Mouse (Mus musculus): Measurements from ENCODE around the gene Pcsk5. TPM values are rescaled to one million over a fixed set of nuclear protein-coding genes. Genes with fewer than 3 reads are reported as not detected.

Pcsk5 gene
- total and polyA plus RNA-seq, 3 experiments = 0.27 TPM; not detected in 2

DNA sequence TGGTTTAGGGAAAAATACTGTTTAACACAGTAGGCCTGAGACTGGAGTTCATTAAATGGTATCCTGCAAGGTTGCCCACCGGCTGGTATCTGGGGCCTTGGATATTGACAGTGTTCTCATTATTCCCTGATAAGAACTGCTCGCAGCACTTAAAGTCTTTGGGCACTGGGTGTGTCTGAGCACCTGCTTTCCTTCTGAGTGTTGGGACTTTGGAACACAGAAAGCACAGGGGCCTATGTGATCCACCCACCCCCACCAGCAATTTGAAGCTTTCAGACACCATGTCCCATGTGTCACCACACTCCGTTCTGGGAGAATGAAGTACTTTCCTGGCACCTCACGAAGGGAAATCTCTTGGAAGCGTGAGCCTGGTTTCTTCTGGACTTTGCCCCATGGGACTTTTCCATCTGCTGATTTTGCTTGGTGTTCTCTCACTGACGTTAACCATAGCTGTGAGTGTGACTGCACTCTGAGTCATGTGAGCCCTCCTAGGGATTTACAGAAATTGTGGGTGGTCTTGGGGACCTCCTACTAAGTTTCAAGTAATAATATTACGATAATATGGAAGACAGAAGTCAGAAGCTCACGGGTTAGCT lies 92.9 kb downstream of the Pcsk5 start:
- no peaks in the 10 kb centered on the region for H3K27me3 ChIP-seq (ENCODE audit: insufficient read depth, low read length)
- DNase-seq (ENCODE audit: low spot score) (no peak), ATAC-seq (ENCODE audit: extremely low read depth, insufficient number of reproducible peaks, low FRiP score, poor library complexity, severe bottlenecking) (no peak)
- no peak overlapping the region for H3K4me3 ChIP-seq (ENCODE audit: low read depth, low read length)
- H3K9me3 ChIP-seq (replicated peaks) = no peaks in the 10 kb centered on the region
- TF ChIP-seq POLR2AphosphoS5 (IDR thresholded peaks at IDR 0.05; ENCODE audit: insufficient replicate concordance, low read depth, low read length) (no peak), GATA2 (IDR thresholded peaks at IDR 0.05; ENCODE audit: borderline replicate concordance, low read depth, low read length) (no peak), CTCF (IDR thresholded peaks at IDR 0.05; ENCODE audit: low read depth, low read length) (no peak), TAL1 (conservative IDR thresholded peaks at IDR 0.05; ENCODE audit: low read depth, low read length) (no peak), GATA1 (IDR thresholded peaks at IDR 0.05; ENCODE audit: borderline replicate concordance, low read length) (no peak)
- H3K36me3 ChIP-seq (replicated peaks) = no peaks in the 10 kb centered on the region
- no peaks in the 10 kb centered on the region for H3K4me1 ChIP-seq (ENCODE audit: insufficient read depth, low read depth, low read length)

DNA sequence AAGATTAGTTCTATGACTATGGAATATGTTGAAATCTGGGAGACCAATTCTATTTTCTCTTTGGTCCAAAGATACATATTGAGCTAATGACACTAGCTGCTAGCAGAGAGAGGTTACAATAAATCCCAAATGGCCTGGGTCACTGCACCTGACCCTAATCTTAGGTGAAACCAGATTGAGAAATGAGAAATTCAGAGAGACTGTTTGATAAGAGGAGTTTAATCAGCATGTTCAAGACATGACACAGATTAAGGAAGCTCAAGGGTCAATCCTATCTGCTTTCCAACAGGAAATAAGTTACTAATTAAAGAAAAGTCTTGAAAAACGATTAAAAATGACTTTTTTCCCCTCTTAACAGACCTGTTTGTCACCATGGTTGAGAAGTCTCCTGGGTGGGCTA lies 96.0 kb downstream of the Pcsk5 start:
- H3K27me3 ChIP-seq (ENCODE audit: insufficient read depth, low read length) = no peaks in the 10 kb centered on the region
- no peak for ATAC-seq (ENCODE audit: extremely low read depth, insufficient number of reproducible peaks, low FRiP score, poor library complexity, severe bottlenecking)

DNA sequence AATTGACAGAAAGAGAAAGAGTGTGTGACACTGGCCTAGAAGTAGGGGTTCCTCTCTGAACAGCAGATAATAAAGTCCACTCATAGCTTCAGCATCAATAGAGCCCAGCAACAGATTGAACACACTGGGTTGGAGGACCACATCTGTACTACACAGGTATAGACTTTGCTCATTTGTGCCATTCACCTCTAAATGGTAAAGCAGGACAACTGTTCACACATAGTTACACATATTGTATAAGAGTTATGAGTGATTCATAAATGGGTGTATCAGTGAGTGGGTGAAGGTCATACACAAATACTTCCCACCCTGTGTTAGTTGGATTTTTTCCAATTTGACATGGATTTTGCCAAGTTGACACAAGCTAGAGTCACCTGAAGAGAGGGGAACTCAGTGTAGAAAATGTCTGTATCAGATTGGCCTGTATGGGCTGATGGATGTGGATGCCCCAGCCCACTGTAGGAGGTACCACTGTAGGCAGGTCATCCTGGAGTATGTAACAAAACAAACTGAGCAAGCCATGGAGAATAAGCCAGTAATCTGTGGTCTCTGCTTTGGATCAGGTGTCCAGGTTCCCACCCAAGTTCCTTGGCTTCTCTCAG lies 104.7 kb downstream of the Pcsk5 start:
- ATAC-seq (ENCODE audit: extremely low read depth, insufficient number of reproducible peaks, low FRiP score, poor library complexity, severe bottlenecking) = no peak
- no peak overlapping the region for H3K4me3 ChIP-seq (ENCODE audit: low read depth, low read length)
- no peaks in the 10 kb centered on the region for H3K27me3 ChIP-seq (ENCODE audit: insufficient read depth, low read length)
- no peaks in the 10 kb centered on the region for H3K4me1 ChIP-seq (ENCODE audit: insufficient read depth, low read depth, low read length)
- no peak for TF ChIP-seq CTCF (IDR thresholded peaks at IDR 0.05; ENCODE audit: low read depth, low read length)
- no peak for TF ChIP-seq GATA2 (IDR thresholded peaks at IDR 0.05; ENCODE audit: borderline replicate concordance, low read depth, low read length)
- TF ChIP-seq TAL1 (conservative IDR thresholded peaks at IDR 0.05; ENCODE audit: low read depth, low read length) = no peak
- TF ChIP-seq POLR2AphosphoS5 (IDR thresholded peaks at IDR 0.05; ENCODE audit: insufficient replicate concordance, low read depth, low read length) = no peak
- TF ChIP-seq GATA1 (IDR thresholded peaks at IDR 0.05; ENCODE audit: borderline replicate concordance, low read length) = no peak
- no peaks in the 10 kb centered on the region for H3K9me3 ChIP-seq (replicated peaks)
- no peak for DNase-seq (ENCODE audit: low spot score)
- H3K36me3 ChIP-seq (replicated peaks) = no peaks in the 10 kb centered on the region

More for the DNA sequence above, 96.0 kb downstream of the Pcsk5 start:
- no peaks in the 10 kb centered on the region for H3K9me3 ChIP-seq (replicated peaks)
- TF ChIP-seq POLR2AphosphoS5 (IDR thresholded peaks at IDR 0.05; ENCODE audit: insufficient replicate concordance, low read depth, low read length) (no peak), TAL1 (conservative IDR thresholded peaks at IDR 0.05; ENCODE audit: low read depth, low read length) (no peak), GATA1 (IDR thresholded peaks at IDR 0.05; ENCODE audit: borderline replicate concordance, low read length) (no peak), GATA2 (IDR thresholded peaks at IDR 0.05; ENCODE audit: borderline replicate concordance, low read depth, low read length) (no peak), CTCF (IDR thresholded peaks at IDR 0.05; ENCODE audit: low read depth, low read length) (no peak)
- H3K36me3 ChIP-seq (replicated peaks) = no peaks in the 10 kb centered on the region
- no peak for DNase-seq (ENCODE audit: low spot score)
- no peak overlapping the region for H3K4me3 ChIP-seq (ENCODE audit: low read depth, low read length)
- H3K4me1 ChIP-seq (ENCODE audit: insufficient read depth, low read depth, low read length) = no peaks in the 10 kb centered on the region

DNA sequence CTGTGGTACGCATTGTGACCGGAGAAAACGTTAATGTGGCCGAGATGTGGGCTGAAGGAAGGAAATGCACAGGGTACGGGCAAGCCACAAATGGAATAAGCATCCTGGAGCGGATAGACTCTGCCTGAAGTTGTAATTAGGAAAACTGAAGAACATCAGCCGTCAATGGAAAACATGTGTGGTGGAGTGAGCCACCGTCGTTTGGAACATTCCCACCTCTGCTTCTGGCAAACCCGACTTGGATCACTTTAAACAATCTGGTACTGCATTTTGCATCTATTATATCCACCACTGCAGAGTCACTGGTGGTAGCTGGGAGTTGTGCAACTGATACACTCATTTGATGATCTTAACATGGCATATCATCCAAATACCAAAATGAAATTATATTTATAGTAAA lies 120.4 kb downstream of the Pcsk5 start:
- ATAC-seq (ENCODE audit: extremely low read depth, insufficient number of reproducible peaks, low FRiP score, poor library complexity, severe bottlenecking) (no peak), DNase-seq (ENCODE audit: low spot score) (no peak)
- Histone ChIP-seq H3K9me3 (replicated peaks) (no peaks in the 10 kb centered on the region), H3K4me1 (ENCODE audit: insufficient read depth, low read depth, low read length) (no peaks in the 10 kb centered on the region), H3K4me3 (ENCODE audit: low read depth, low read length) (no peak overlapping the region), H3K36me3 (replicated peaks) (no peaks in the 10 kb centered on the region), H3K27me3 (ENCODE audit: insufficient read depth, low read length) (no peaks in the 10 kb centered on the region)
- TF ChIP-seq POLR2AphosphoS5 (IDR thresholded peaks at IDR 0.05; ENCODE audit: insufficient replicate concordance, low read depth, low read length) (no peak), CTCF (IDR thresholded peaks at IDR 0.05; ENCODE audit: low read depth, low read length) (no peak)

DNA sequence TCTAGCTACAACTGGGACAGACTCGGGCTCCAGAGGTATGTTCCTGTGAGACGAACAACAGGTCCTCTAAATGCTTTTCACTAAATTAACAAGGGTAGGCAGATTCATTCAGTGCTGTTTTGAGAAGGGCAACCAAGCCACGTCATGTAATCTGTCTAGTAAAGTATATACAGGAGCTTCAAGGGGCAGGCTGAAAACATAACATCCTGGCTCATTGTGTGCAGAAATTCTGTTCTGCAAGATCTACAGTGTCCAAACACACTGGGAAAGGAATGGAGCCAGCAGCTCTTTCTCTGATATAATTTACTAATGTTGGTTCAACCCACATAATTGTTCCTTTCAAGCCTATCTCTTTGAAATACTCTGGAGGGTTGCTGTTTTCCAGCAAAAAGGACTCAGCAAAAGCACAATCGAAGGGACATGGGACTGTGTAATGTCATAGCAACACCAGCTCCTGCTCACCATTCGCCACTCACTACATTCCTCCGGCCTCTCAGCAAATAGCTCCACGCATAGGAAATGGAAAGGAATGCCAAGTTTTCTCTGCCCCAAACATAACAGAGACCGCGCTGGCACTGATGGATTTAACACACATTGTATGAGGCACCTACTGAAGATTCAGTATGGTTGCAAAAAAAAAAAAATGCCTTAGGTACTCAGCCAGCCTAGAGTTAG lies 122.0 kb downstream of the Pcsk5 start:
- ATAC-seq (ENCODE audit: extremely low read depth, insufficient number of reproducible peaks, low FRiP score, poor library complexity, severe bottlenecking) (no peak), DNase-seq (ENCODE audit: low spot score) (no peak)
- H3K36me3 ChIP-seq (replicated peaks) = no peaks in the 10 kb centered on the region
- H3K4me3 ChIP-seq (ENCODE audit: low read depth, low read length) = no peak overlapping the region
- H3K4me1 ChIP-seq (ENCODE audit: insufficient read depth, low read depth, low read length) = no peaks in the 10 kb centered on the region
- no peak for TF ChIP-seq CTCF (IDR thresholded peaks at IDR 0.05; ENCODE audit: low read depth, low read length)
- TF ChIP-seq GATA1 (IDR thresholded peaks at IDR 0.05; ENCODE audit: borderline replicate concordance, low read length) = no peak
- no peak for TF ChIP-seq POLR2AphosphoS5 (IDR thresholded peaks at IDR 0.05; ENCODE audit: insufficient replicate concordance, low read depth, low read length)
- no peak for TF ChIP-seq TAL1 (conservative IDR thresholded peaks at IDR 0.05; ENCODE audit: low read depth, low read length)
- no peak for TF ChIP-seq GATA2 (IDR thresholded peaks at IDR 0.05; ENCODE audit: borderline replicate concordance, low read depth, low read length)
- no peaks in the 10 kb centered on the region for H3K27me3 ChIP-seq (ENCODE audit: insufficient read depth, low read length)
- no peaks in the 10 kb centered on the region for H3K9me3 ChIP-seq (replicated peaks)

GRCm38 (mm10) chr19:17691626-17692025 lies 145.8 kb downstream of the Pcsk5 start:
- no peak for DNase-seq (ENCODE audit: low spot score)
- Histone ChIP-seq H3K9me3 (replicated peaks) (no peaks in the 10 kb centered on the region), H3K36me3 (replicated peaks) (no peaks in the 10 kb centered on the region), H3K4me3 (ENCODE audit: low read depth, low read length) (no peak overlapping the region), H3K4me1 (ENCODE audit: insufficient read depth, low read depth, low read length) (no peaks in the 10 kb centered on the region), H3K27me3 (ENCODE audit: insufficient read depth, low read length) (no peaks in the 10 kb centered on the region)
- no peak for ATAC-seq (ENCODE audit: extremely low read depth, insufficient number of reproducible peaks, low FRiP score, poor library complexity, severe bottlenecking)
- TF ChIP-seq POLR2AphosphoS5 (IDR thresholded peaks at IDR 0.05; ENCODE audit: insufficient replicate concordance, low read depth, low read length) = no peak
- no peak for TF ChIP-seq CTCF (IDR thresholded peaks at IDR 0.05; ENCODE audit: low read depth, low read length)
- TF ChIP-seq GATA1 (IDR thresholded peaks at IDR 0.05; ENCODE audit: borderline replicate concordance, low read length) = no peak

Measured in G1E (cell line).